Mouse (Mus musculus) liver, embryonic 14.5 days (tissue): ENCODE results near the gene Ipo4.

ENCODE experiments used
- CTCF ChIP-seq: IDR thresholded peaks from 2 replicates; pipeline ENCODE4 v1.5.1; 2016; ENCODE audit warnings: antibody characterized with exemption, low read depth, control low read depth
- EP300 ChIP-seq: IDR thresholded peaks from 2 replicates; pipeline ENCODE4 v1.6.1; 2016; ENCODE audit warnings: antibody characterized with exemption, low read depth

DNA sequence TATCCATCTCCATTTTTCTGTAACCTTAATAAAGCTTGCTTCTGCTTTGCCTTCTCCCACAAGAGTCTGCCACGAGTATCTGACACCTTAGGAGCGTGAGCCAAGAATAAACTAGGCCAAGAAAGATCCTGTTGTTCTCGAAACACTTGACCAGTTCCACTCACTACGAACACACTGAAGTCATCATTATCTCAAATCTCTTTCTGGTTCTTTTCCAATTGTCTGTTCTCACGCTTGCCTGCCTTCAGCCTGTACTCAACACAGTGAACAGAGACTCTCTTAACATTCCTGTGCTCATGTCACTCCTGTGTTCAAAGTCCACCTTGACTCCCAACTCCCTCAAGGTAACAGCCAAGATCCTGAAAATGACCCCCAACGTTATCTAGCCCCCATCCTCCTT, 22.4 kb downstream of the Ipo4 start:
- TF ChIP-seq CTCF: no peak
- no peak for TF ChIP-seq EP300
